Mouse (Mus musculus): Measurements from ENCODE around the gene Cxcr5. TPM values are rescaled to one million over a fixed set of nuclear protein-coding genes. Genes with fewer than 3 reads are reported as not detected.

Gene Cxcr5
- polyA plus RNA-seq (2012): not detected in 2 replicates

DNA sequence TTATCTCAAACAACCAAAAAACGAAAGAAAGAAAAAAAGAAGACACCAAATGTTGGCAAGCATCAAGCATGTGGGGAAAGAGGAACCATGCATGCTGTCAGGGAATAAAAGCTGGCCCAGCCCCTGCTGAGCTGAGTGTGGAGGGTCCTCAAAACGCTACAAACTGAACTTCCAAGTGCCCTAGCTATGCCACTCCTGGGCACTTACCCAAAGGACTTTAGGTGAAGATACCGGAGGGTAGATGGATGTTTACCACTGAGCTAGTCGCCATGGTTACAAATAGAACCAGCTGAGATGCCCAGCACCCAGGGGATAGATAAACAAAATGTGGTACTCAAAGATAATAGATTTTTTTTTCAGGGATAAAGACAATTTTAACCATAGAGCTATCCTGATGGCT, at the start of gene Cxcr5:
Cxcr5 (minus strand) TSS at position 281 of the 400 bp plus-strand sequence.
- H3K27me3 ChIP-seq (ENCODE audit: control insufficient read depth): no peaks in the 10 kb centered on the region
- H3K4me3 ChIP-seq (replicated peaks): no peak within 1 kb of the TSS
- peaks cover 40% of the 10 kb centered on the region for H3K4me1 ChIP-seq (ENCODE audit: control insufficient read depth)
- TF ChIP-seq GATA1 (IDR thresholded peaks at IDR 0.05; ENCODE audit: low read length) (no peak), TAL1 (IDR thresholded peaks at IDR 0.05; ENCODE audit: low read length) (no peak)
- no peaks in the 10 kb centered on the region for H3K36me3 ChIP-seq (ENCODE audit: control insufficient read depth)
- no peaks in the 10 kb centered on the region for H3K9me3 ChIP-seq (ENCODE audit: control insufficient read depth, low read length)

DNA sequence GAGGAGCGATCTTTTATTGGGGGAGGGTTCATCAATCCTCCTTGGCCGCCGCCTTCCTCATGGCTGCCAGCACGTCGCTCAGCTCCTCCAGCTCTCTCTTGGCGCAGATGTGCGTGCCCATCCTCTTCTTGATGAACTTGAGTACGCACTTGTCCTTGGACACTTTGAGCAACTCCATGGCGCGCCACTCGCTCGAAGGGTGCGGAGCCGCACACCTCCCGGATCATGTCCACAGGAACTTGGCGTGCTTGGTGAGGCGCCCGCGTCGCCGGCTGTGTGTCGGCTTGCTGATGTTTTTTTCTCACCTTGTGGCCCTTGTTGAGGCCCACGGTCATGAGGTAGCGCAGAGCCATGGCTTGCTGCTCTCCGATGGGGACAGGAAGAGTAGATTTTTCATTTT, 48.7 kb upstream of the Cxcr5 start:
- peaks cover 32% of the 10 kb centered on the region for H3K4me1 ChIP-seq (ENCODE audit: control insufficient read depth)
- no peaks in the 10 kb centered on the region for H3K9me3 ChIP-seq (ENCODE audit: control insufficient read depth, low read length)
- H3K27me3 ChIP-seq (ENCODE audit: control insufficient read depth): no peaks in the 10 kb centered on the region
- TF ChIP-seq TAL1 (IDR thresholded peaks at IDR 0.05; ENCODE audit: low read length): no peak
- no peak for TF ChIP-seq GATA1 (IDR thresholded peaks at IDR 0.05; ENCODE audit: low read length)
- H3K36me3 ChIP-seq (ENCODE audit: control insufficient read depth): peaks cover 85% of the 10 kb centered on the region
- H3K4me3 ChIP-seq (replicated peaks): no peak overlapping the region

DNA sequence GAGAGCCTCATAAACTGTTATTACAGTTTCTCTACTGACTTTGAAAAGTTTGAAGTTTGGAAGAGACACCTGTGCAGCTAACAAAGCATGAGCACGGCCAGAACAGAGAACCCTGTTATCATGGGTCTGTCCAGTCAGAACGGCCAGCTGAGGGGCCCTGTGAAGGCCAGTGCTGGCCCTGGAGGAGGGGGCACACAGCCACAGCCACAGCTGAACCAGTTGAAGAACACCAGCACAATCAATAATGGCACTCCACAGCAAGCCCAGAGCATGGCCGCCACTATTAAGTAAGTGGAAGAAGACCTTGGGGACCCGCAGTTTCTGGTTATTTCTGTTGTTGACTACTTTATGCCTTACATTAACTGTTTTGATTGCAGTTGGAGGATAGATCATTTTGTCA, 45.6 kb upstream of the Cxcr5 start:
- H3K36me3 ChIP-seq (ENCODE audit: control insufficient read depth): peaks cover 54% of the 10 kb centered on the region
- TF ChIP-seq GATA1 (IDR thresholded peaks at IDR 0.05; ENCODE audit: low read length) (no peak), TAL1 (IDR thresholded peaks at IDR 0.05; ENCODE audit: low read length) (no peak)
- no peaks in the 10 kb centered on the region for H3K27me3 ChIP-seq (ENCODE audit: control insufficient read depth)

DNA sequence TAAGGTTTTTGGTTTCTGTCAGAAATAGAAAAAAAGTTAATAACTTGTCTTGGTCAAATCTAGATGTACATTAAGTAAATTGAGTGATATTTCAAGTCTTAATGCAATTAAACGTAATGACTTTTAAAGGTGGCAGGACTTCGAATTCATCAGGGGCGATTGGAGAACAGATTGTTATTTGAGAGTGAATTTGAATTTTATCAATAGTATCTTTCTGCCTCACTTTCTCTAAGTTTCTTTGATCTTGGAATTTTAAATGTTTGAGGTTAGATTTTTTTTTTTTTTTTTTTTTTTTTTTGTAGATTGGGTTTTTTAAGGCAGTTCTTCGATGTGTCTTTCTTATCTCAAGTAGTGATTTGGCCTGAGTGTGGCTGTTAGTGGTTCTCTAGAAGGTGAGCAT, 45.0 kb upstream of the Cxcr5 start:
- Histone ChIP-seq H3K9me3 (ENCODE audit: control insufficient read depth, low read length) (no peaks in the 10 kb centered on the region), H3K36me3 (ENCODE audit: control insufficient read depth) (peaks cover 47% of the 10 kb centered on the region), H3K27me3 (ENCODE audit: control insufficient read depth) (no peaks in the 10 kb centered on the region), H3K4me1 (ENCODE audit: control insufficient read depth) (peaks cover 43% of the 10 kb centered on the region), H3K4me3 (replicated peaks) (peak overlapping the region; percentile 100)
- no peak for TF ChIP-seq GATA1 (IDR thresholded peaks at IDR 0.05; ENCODE audit: low read length)

More for the DNA sequence above, 45.6 kb upstream of the Cxcr5 start:
- peaks cover 43% of the 10 kb centered on the region for H3K4me1 ChIP-seq (ENCODE audit: control insufficient read depth)
- H3K4me3 ChIP-seq (replicated peaks): no peak overlapping the region
- no peaks in the 10 kb centered on the region for H3K9me3 ChIP-seq (ENCODE audit: control insufficient read depth, low read length)

DNA sequence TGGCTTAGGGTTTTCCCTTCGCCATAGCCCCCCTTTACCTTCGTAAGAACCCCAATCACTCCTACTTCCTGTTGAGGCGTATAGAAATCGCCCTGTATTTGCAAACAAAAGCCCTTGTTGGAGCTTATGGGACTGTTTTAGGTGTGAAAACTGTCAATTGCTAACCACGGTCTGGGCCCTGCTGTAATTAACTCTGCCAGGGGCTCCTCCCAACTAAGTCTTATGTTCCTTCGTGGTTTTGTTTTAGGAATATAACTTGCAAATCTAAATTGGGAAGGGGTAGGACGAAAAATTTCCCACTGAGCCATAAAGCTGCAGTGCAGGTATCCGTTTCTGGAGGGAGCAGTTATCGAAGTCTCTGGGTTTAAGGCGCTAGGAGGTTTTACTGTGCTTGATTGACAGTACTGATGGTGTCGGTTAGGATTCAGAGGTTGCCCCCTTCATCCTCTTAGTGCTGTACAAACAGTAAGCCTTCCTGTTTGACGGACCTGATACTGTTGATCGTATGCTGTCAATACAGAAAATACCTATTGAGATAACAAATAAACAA, 44.0 kb upstream of the Cxcr5 start:
- peaks cover 43% of the 10 kb centered on the region for H3K4me1 ChIP-seq (ENCODE audit: control insufficient read depth)
- H3K27me3 ChIP-seq (ENCODE audit: control insufficient read depth): no peaks in the 10 kb centered on the region
- peaks cover 38% of the 10 kb centered on the region for H3K36me3 ChIP-seq (ENCODE audit: control insufficient read depth)
- TF ChIP-seq TAL1 (IDR thresholded peaks at IDR 0.05; ENCODE audit: low read length) (no peak), GATA1 (IDR thresholded peaks at IDR 0.05; ENCODE audit: low read length) (no peak)
- no peaks in the 10 kb centered on the region for H3K9me3 ChIP-seq (ENCODE audit: control insufficient read depth, low read length)
- H3K4me3 ChIP-seq (replicated peaks): peak overlapping the region; percentile 100

DNA sequence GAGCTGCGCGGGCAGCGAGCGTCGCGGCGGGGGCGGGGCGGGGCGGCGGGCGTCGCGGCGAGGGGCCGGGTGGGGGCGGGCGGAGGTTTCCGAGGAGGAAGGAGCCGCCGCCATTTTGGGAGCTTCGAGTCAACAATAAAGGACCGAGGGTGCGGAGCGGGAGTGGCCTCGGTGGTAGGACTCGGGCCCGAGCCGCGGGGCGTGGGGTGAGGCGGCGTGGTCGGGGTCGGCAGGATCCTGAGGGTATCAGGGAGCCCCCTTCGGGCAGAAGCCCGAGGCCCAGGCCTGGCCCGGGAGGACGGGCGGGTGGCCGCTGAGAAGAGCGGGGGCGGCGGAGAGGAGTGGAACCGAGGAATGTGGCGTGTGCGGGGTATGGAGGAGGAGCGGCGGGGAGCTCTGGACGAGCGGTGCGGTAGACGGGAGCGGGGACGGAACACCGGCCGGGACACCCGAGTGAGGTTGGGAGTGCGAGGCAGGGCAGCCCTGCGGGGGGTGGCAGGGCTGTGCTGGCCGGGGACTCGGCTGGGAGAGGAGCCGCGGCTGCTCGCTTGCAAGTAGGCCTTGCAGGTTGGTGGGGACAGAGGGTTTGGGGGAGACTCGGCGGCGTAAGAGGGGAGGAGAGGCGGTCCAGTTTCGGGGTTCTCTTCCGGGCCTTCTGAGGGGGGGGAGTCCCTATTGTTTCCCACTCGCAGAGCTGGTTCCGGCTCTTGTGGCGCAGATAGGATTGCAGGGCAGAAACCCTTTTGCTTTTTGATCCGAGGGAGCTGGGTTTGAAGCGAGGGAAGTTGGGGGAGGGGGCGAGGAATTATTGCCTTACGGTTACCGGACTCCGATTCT, 43.3 kb upstream of the Cxcr5 start, which contains the start of gene Ddx6:
Ddx6 (plus strand) TSS at position 114 of the 837 bp plus-strand sequence.
- H3K36me3 ChIP-seq (ENCODE audit: control insufficient read depth): peaks cover 31% of the 10 kb centered on the region
- no peaks in the 10 kb centered on the region for H3K27me3 ChIP-seq (ENCODE audit: control insufficient read depth)
- H3K4me1 ChIP-seq (ENCODE audit: control insufficient read depth): peaks cover 38% of the 10 kb centered on the region
- H3K4me3 ChIP-seq (replicated peaks): peak within 1 kb of the TSS; percentile 100
- TF ChIP-seq GATA1 (IDR thresholded peaks at IDR 0.05; ENCODE audit: low read length) (no peak), TAL1 (IDR thresholded peaks at IDR 0.05; ENCODE audit: low read length) (no peak)
- no peaks in the 10 kb centered on the region for H3K9me3 ChIP-seq (ENCODE audit: control insufficient read depth, low read length)

DNA sequence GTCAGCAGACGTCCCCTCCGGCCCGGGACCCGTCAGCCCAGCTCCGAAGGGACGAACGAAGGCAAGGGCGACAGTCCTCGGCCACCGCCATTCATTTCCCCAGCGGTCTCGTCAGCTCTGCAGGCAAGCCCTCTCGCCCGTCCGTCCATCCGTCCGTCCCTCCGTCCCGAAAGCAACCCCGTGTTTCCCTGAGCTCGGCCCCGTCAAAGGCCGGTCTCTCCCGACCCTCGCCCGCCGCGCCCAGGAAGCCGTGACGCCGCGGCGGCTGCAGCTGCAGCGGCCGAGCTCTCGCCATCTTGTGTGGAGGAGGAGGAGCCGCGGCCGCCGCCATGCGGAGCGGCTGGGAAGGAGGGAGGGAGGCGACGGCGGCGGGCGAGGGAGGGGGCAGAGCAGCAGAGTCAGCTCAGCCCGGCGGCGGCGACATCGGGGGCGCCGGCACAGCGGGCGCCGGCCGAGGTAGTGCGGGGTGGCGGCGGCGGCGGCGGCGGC, 42.7 kb upstream of the Cxcr5 start:
- TF ChIP-seq TAL1 (IDR thresholded peaks at IDR 0.05; ENCODE audit: low read length) (no peak), GATA1 (IDR thresholded peaks at IDR 0.05; ENCODE audit: low read length) (no peak)
- Histone ChIP-seq H3K36me3 (ENCODE audit: control insufficient read depth) (peaks cover 25% of the 10 kb centered on the region), H3K4me3 (replicated peaks) (peak overlapping the region; percentile 100), H3K4me1 (ENCODE audit: control insufficient read depth) (peaks cover 38% of the 10 kb centered on the region), H3K27me3 (ENCODE audit: control insufficient read depth) (peaks cover 2% of the 10 kb centered on the region), H3K9me3 (ENCODE audit: control insufficient read depth, low read length) (no peaks in the 10 kb centered on the region)

DNA sequence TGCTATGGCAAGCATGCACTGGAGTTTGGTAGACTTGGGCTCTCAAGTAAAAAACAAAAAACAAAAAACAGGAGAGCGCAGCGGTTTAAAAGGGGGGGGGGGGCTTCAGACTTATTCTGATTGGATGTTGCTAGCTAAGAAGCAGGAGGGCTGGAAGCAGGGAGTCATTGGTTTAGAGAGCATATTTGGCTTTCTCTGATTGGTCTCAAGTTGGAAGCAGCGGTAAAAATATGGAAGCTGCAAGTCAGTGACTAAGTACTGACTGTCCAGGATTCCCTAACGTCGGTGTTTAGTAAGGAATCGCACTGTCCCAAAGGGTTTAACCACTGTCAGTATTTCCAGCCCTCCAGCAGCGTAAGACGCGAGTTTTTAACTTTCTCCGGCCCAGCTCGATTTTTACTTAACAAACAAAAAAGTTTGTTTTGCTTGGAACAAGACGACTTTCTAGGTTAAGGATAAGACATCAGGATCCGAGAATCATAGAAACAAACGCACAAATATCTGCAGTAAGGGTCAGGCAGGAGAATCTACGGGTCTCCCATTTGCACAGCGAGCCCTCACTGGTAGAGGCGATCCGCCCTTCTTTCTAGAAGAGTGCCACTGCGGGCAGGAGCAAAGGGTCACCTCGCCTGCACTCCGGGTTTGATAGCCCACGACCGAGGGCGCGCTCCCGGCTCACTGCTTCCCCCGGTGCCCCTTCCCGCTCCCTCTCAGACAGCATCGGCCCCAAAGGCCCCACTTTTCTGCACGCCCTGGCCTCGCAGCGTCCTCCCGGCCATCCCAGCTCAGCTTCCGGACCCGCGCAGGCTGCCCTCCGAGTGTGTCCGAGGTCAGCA, 42.0 kb upstream of the Cxcr5 start:
- TF ChIP-seq TAL1 (IDR thresholded peaks at IDR 0.05; ENCODE audit: low read length) (no peak), GATA1 (IDR thresholded peaks at IDR 0.05; ENCODE audit: low read length) (no peak)
- H3K4me1 ChIP-seq (ENCODE audit: control insufficient read depth): peaks cover 37% of the 10 kb centered on the region
- H3K36me3 ChIP-seq (ENCODE audit: control insufficient read depth): peaks cover 18% of the 10 kb centered on the region
- no peaks in the 10 kb centered on the region for H3K9me3 ChIP-seq (ENCODE audit: control insufficient read depth, low read length)
- peak overlapping the region; percentile 100 for H3K4me3 ChIP-seq (replicated peaks)
- H3K27me3 ChIP-seq (ENCODE audit: control insufficient read depth): peaks cover 9% of the 10 kb centered on the region
